Mouse (Mus musculus): ENCODE measurements around the gene Zfp428. TPM values are rescaled to one million over a fixed set of nuclear protein-coding genes. Genes with fewer than 3 reads are reported as not detected.

Zfp428 gene
- total and polyA plus RNA-seq, 2 experiments from 2014 or later = 138 to 219 TPM

DNA sequence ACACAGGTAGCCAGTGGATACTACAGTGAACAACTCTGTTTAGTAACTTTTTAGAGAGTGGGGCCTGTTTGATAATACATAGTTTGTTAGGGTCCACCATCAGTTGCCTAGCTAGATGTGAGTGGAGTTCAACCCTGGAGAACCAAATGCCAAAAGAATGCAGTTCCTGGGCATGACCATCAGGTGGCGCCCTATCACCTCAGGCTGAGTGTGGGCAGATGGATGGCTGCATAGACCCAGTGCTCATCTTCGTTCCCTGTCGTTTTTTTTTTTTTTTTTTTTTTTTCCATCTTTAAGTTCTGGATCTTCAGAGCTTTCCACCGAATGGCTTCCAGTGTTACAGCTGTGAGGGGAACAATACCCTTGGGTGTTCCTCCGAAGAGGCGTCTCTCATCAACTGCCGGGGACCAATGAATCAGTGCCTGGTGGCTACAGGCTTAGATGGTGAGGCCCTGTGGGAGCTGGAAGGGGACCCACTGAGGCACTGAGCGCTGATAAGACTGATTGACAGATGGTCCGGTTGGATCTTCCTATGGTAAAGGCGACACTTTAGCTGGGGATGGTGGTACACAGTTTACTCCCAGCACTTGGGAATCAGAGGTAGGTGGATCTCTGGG, 32.8 kb upstream of the Zfp428 start:
- Histone ChIP-seq H3K4me2 (ENCODE audit: low read depth, low read length) (no peak overlapping the region), H3K9me3 (ENCODE audit: low read length) (no peaks in the 10 kb centered on the region), H3K27ac (no peak overlapping the region), H3K4me3 (ENCODE audit: low read length) (no peak overlapping the region), H3K4me1 (ENCODE audit: insufficient read depth, low read length) (no peaks in the 10 kb centered on the region), H3K36me3 (ENCODE audit: insufficient read depth, low read length) (no peaks in the 10 kb centered on the region), H3K27me3 (ENCODE audit: insufficient read depth, low read length) (no peaks in the 10 kb centered on the region), H3K9ac (replicated peaks; ENCODE audit: low read length) (no peak overlapping the region)
- 37% methylated on average over 10 of the region's 10 CpGs for WGBS
- peak; percentile 94 for TF ChIP-seq CTCF (IDR thresholded peaks at IDR 0.05; ENCODE audit: low read depth)
- ATAC-seq = peak; percentile 56
- DNase-seq (ENCODE audit: low spot score) = peak; percentile 73

DNA sequence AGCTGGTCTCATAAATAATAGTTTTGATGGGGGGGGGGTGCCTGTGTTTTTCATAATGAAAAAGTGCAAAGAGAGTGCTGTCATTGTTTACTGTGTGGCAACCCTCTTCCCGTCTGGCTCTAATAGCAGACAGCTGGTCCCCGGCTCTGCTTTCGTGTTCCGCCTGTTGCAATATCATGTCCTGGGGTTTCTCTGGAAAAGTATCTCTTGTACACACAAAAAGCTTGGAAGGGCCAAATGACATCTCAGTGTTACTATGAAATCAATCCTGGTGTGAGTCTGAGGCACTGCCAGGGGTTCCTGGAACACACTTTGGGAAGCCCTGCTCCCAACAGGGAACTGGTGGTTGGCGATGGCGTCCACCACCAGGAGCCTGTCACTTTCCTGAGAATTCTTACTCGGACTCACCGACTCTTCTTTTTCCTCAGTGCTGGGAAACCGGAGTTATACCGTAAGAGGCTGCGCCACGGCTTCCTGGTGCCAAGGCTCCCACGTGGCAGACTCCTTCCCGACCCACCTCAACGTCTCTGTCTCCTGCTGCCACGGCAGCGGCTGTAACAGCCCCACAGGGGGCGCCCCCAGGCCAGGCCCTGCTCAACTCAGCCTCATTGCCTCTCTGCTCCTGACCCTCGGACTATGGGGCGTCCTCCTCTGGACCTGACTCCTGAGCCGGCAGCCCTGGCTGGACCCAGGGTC, 31.8 kb upstream of the Zfp428 start:
- ATAC-seq = no peak
- Histone ChIP-seq H3K36me3 (ENCODE audit: insufficient read depth, low read length) (no peaks in the 10 kb centered on the region), H3K4me2 (ENCODE audit: low read depth, low read length) (peak overlapping the region; percentile 22; the same call in 1 of the 2 replicates), H3K4me3 (ENCODE audit: low read length) (no peak overlapping the region), H3K9ac (replicated peaks; ENCODE audit: low read length) (no peak overlapping the region), H3K9me3 (ENCODE audit: low read length) (no peaks in the 10 kb centered on the region), H3K27me3 (ENCODE audit: insufficient read depth, low read length) (no peaks in the 10 kb centered on the region), H3K27ac (peak overlapping the region; percentile 22; the same call in 1 of the 2 replicates), H3K4me1 (ENCODE audit: insufficient read depth, low read length) (0 out of 2 replicates have a peak, but pooled peaks cover 3% of the 10 kb centered on the region)
- DNase-seq (ENCODE audit: low spot score) = peak; percentile 51
- WGBS = 20% methylated on average over 21 of the region's 21 CpGs
- TF ChIP-seq CTCF (IDR thresholded peaks at IDR 0.05; ENCODE audit: low read depth) = peak; percentile 43

GRCm38 (mm10) chr7:24476338-24476737, 30.5 kb upstream of the Zfp428 start:
- no peak overlapping the region for H3K4me2 ChIP-seq (ENCODE audit: low read depth, low read length)

DNA sequence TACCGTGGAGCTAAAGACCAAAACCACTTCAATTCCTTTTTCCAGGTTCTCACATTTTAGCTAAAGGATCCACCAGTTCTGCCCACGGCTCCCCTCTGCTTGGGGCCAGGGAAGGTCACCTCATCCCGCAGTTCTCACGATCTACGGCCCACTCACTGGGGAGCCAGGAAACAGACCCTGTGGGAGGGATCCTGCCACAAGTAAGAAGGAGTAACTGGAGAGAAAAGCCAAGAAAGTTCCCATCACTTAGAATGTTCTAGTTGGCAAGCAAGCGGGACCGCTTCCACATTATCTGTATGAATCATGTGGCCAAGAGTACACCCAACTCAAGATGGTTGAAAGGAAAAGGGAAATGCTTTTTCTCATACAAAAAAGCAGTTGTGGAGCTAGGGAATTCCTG, 29.9 kb upstream of the Zfp428 start:
- 84% methylated on average over 7 of the region's 7 CpGs for WGBS
- H3K4me1 ChIP-seq (ENCODE audit: insufficient read depth, low read length) = peaks cover 13% of the 10 kb centered on the region; the same call in 1 of the 2 replicates
- H3K9me3 ChIP-seq (ENCODE audit: low read length) = no peaks in the 10 kb centered on the region
- no peaks in the 10 kb centered on the region for H3K27me3 ChIP-seq (ENCODE audit: insufficient read depth, low read length)
- DNase-seq (ENCODE audit: low spot score) (no peak), ATAC-seq (no peak)
- H3K36me3 ChIP-seq (ENCODE audit: insufficient read depth, low read length) = no peaks in the 10 kb centered on the region
- TF ChIP-seq CTCF (IDR thresholded peaks at IDR 0.05; ENCODE audit: low read depth) = no peak
- H3K4me2 ChIP-seq (ENCODE audit: low read depth, low read length) = no peak overlapping the region
- no peak overlapping the region for H3K4me3 ChIP-seq (ENCODE audit: low read length)
- H3K9ac ChIP-seq (replicated peaks; ENCODE audit: low read length) = no peak overlapping the region
- H3K27ac ChIP-seq = no peak overlapping the region

More at GRCm38 (mm10) chr7:24476338-24476737, 30.5 kb upstream of the Zfp428 start:
- no peak for DNase-seq (ENCODE audit: low spot score)
- H3K9me3 ChIP-seq (ENCODE audit: low read length) = no peaks in the 10 kb centered on the region
- no peak for ATAC-seq
- no peaks in the 10 kb centered on the region for H3K36me3 ChIP-seq (ENCODE audit: insufficient read depth, low read length)
- H3K4me1 ChIP-seq (ENCODE audit: insufficient read depth, low read length) = peaks cover 13% of the 10 kb centered on the region; the same call in 1 of the 2 replicates
- H3K27me3 ChIP-seq (ENCODE audit: insufficient read depth, low read length) = no peaks in the 10 kb centered on the region
- TF ChIP-seq CTCF (IDR thresholded peaks at IDR 0.05; ENCODE audit: low read depth) = no peak
- 70% methylated on average over 8 of the region's 8 CpGs for WGBS
- H3K4me3 ChIP-seq (ENCODE audit: low read length) = no peak overlapping the region
- H3K9ac ChIP-seq (replicated peaks; ENCODE audit: low read length) = no peak overlapping the region
- H3K27ac ChIP-seq = no peak overlapping the region

- WGBS = 90% methylated on average over 5 of the region's 5 CpGs
- no peak overlapping the region for H3K9ac ChIP-seq (replicated peaks; ENCODE audit: low read length)
- H3K4me2 ChIP-seq (ENCODE audit: low read depth, low read length) = no peak overlapping the region
- ATAC-seq (no peak), DNase-seq (ENCODE audit: low spot score) (no peak)
- no peak overlapping the region for H3K4me3 ChIP-seq (ENCODE audit: low read length)
- H3K36me3 ChIP-seq (ENCODE audit: insufficient read depth, low read length) = no peaks in the 10 kb centered on the region
- H3K27ac ChIP-seq = no peak overlapping the region
- H3K4me1 ChIP-seq (ENCODE audit: insufficient read depth, low read length) = peaks cover 14% of the 10 kb centered on the region; the same call in 1 of the 2 replicates
- no peak for TF ChIP-seq CTCF (IDR thresholded peaks at IDR 0.05; ENCODE audit: low read depth)
- H3K9me3 ChIP-seq (ENCODE audit: low read length) = no peaks in the 10 kb centered on the region
- no peaks in the 10 kb centered on the region for H3K27me3 ChIP-seq (ENCODE audit: insufficient read depth, low read length)
Observed at GRCm38 (mm10) chr7:24478911-24479310, 27.9 kb upstream of the Zfp428 start.

DNA sequence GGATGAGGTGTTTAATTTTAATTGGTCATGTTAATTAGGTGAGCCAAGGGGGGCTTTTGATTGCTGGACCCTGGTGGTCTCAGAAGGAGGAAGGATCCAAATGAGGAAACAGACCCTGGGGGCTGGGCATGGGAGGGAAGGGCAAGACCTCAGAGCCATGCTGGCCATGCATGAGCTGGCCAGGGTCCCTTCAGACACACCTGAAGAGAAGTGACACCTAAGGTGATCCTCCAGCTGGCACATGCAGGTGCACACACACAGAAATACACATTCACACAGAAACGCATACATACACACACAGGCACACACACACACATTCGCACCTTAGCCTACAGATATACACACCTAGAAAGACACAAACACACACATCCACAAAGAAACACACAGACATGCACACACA, 27.1 kb upstream of the Zfp428 start:
- Histone ChIP-seq H3K4me3 (ENCODE audit: low read length) (no peak overlapping the region), H3K9ac (replicated peaks; ENCODE audit: low read length) (no peak overlapping the region)
- WGBS = 86% methylated on average over 2 of the region's 2 CpGs

More for the DNA sequence above, 27.1 kb upstream of the Zfp428 start:
- peaks cover 21% of the 10 kb centered on the region; the same call in 1 of the 2 replicates for H3K4me1 ChIP-seq (ENCODE audit: insufficient read depth, low read length)
- no peaks in the 10 kb centered on the region for H3K36me3 ChIP-seq (ENCODE audit: insufficient read depth, low read length)
- H3K27ac ChIP-seq = no peak overlapping the region
- no peaks in the 10 kb centered on the region for H3K9me3 ChIP-seq (ENCODE audit: low read length)
- H3K4me2 ChIP-seq (ENCODE audit: low read depth, low read length) = peak overlapping the region; percentile 86; the same call in 1 of the 2 replicates
- TF ChIP-seq CTCF (IDR thresholded peaks at IDR 0.05; ENCODE audit: low read depth) = no peak
- DNase-seq (ENCODE audit: low spot score) (no peak), ATAC-seq (no peak)
- no peaks in the 10 kb centered on the region for H3K27me3 ChIP-seq (ENCODE audit: insufficient read depth, low read length)

Data from hindbrain, postnatal 0 days (tissue).